Mouse (Mus musculus) stomach, postnatal 0 days (tissue): Measurements from ENCODE around the gene Mob3a.
"Not testable (repeated sequence)": the region's sequence is repeated elsewhere in the genome, so short reads cannot be mapped to it uniquely, and the experiment has no call there.

Experiments
- CTCF ChIP-seq: IDR thresholded peaks from 2 replicates; pipeline ENCODE4 v1.5.1; 2016; ENCODE audit warnings: antibody characterized with exemption, low read depth, mild to moderate bottlenecking, moderate library complexity
- EP300 ChIP-seq: optimal IDR thresholded peaks from 2 replicates; pipeline ENCODE3; 2016; ENCODE audit warnings: antibody characterized with exemption

GRCm38 (mm10) chr10:80649910-80650309 lies 51.9 kb downstream of the Mob3a start:
- not testable (repeated sequence) for TF ChIP-seq CTCF, EP300
